Mouse (Mus musculus) testis, adult 2 months (tissue): ENCODE data around the gene Tk1.

ENCODE experiments used
- CTCF ChIP-seq: fragments of 200-500 bp; IDR thresholded peaks from 2 replicates; pipeline ENCODE4 v1.5.1; 2012; ENCODE audit warnings: low read depth, mild to moderate bottlenecking, inconsistent platforms, low read length, moderate library complexity; ENCODE audit not compliant: control insufficient read depth, insufficient read depth, insufficient replicate concordance
- POLR2A ChIP-seq: fragments of 200-500 bp; IDR thresholded peaks from 2 replicates; pipeline ENCODE4 v1.6.1; 2012; ENCODE audit warnings: low read depth, mild to moderate bottlenecking, inconsistent platforms, low read length, moderate library complexity; ENCODE audit not compliant: control insufficient read depth

GRCm38 (mm10) chr11:117872861-117873608 lies 47.1 kb upstream of the Tk1 start, which contains the start of gene Tha1:
- TF ChIP-seq POLR2A: peak; percentile 54; the same call in 1 of the 2 replicates
- no peak for TF ChIP-seq CTCF
